Mouse (Mus musculus) kidney, adult 9 months (tissue): ENCODE data around the gene Pde1a.
A peak's percentile ranks its signal among the peaks of the same experiment; 100 is the strongest.
"Not testable (repeated sequence)": the region's sequence is repeated elsewhere in the genome, so short reads cannot be mapped to it uniquely, and the experiment has no call there.

Source experiments
- DNase-seq: peaks from one replicate; pipeline ENCODE4 v3.0.0; 2022

The Pde1a gene

GRCm38 (mm10) chr2:79945898-79946675 lies 183.2 kb downstream of the Pde1a start:
- DNase-seq, result no peak

GRCm38 (mm10) chr2:79934660-79935059 lies 194.6 kb downstream of the Pde1a start:
- DNase-seq, result no peak

GRCm38 (mm10) chr2:79922356-79922755 lies 206.9 kb downstream of the Pde1a start:
- no peak for DNase-seq

GRCm38 (mm10) chr2:79921375-79921774 lies 207.9 kb downstream of the Pde1a start:
- DNase-seq, result no peak

- DNase-seq, result no peak
Observed at GRCm38 (mm10) chr2:79920438-79920837, 208.8 kb downstream of the Pde1a start.

GRCm38 (mm10) chr2:79901841-79902510 lies 227.3 kb downstream of the Pde1a start:
- DNase-seq, result no peak

GRCm38 (mm10) chr2:79898522-79898921 lies 230.7 kb downstream of the Pde1a start:
- no peak for DNase-seq

- DNase-seq, result peak; percentile 14
Observed at GRCm38 (mm10) chr2:79892829-79893228, 236.4 kb downstream of the Pde1a start.

- no peak for DNase-seq
Observed at GRCm38 (mm10) chr2:79891760-79892570, 237.3 kb downstream of the Pde1a start.

- DNase-seq, result no peak
Observed at GRCm38 (mm10) chr2:79890726-79891125, 238.5 kb downstream of the Pde1a start.

- DNase-seq, result no peak
Observed at GRCm38 (mm10) chr2:79883631-79884350, 245.5 kb downstream of the Pde1a start.

- no peak for DNase-seq
Observed at GRCm38 (mm10) chr2:79883210-79883609, 246.0 kb downstream of the Pde1a start.

GRCm38 (mm10) chr2:79865275-79865999 lies 263.8 kb downstream of the Pde1a start:
- DNase-seq, result peak; percentile 69

GRCm38 (mm10) chr2:79856874-79857273 lies 272.4 kb downstream of the Pde1a start:
- DNase-seq, result no peak

GRCm38 (mm10) chr2:79847396-79847795 lies 281.9 kb downstream of the Pde1a start:
- not testable (repeated sequence) for DNase-seq

GRCm38 (mm10) chr2:79839513-79839912 lies 289.7 kb downstream of the Pde1a start:
- DNase-seq, result no peak

- no peak for DNase-seq
Observed at GRCm38 (mm10) chr2:79839090-79839489, 290.2 kb downstream of the Pde1a start.

GRCm38 (mm10) chr2:79825853-79826252 lies 303.4 kb downstream of the Pde1a start:
- no peak for DNase-seq

GRCm38 (mm10) chr2:79819543-79819942 lies 309.7 kb downstream of the Pde1a start:
- no peak for DNase-seq

GRCm38 (mm10) chr2:79815708-79816484 lies 313.4 kb downstream of the Pde1a start:
- no peak for DNase-seq

GRCm38 (mm10) chr2:79798627-79799026 lies 330.6 kb downstream of the Pde1a start:
- no peak for DNase-seq
